Mouse (Mus musculus) midbrain, embryonic 12.5 days (tissue): Measurements from ENCODE around the gene Gm20388. TPM values are rescaled to one million over a fixed set of nuclear protein-coding genes. Genes with fewer than 3 reads are reported as not detected.

Experiments used
- ATAC-seq: fragments of 200-750 bp; cut with Nextera tagmentation; 2 replicates; pipeline ENCODE4 v1.8.0; 2017; ENCODE audit warnings: low read depth, moderate TSS enrichment, moderate library complexity; ENCODE audit not compliant: low FRiP score
- H3K27ac ChIP-seq: fragments of 300-500 bp; sonication (generic); replicated peaks from 2 replicates; pipeline ENCODE4 v1.5.1; 2016; ENCODE audit warnings: mild to moderate bottlenecking
- H3K27me3 ChIP-seq: fragments of 300-500 bp; sonication (generic); 2 replicates; pipeline ENCODE4 v1.6.1; 2016; ENCODE audit warnings: mild to moderate bottlenecking
- H3K36me3 ChIP-seq: fragments of 300-500 bp; sonication (generic); 2 replicates; pipeline ENCODE4 v1.6.1; 2016
- H3K4me1 ChIP-seq: fragments of 300-500 bp; sonication (generic); 2 replicates; pipeline ENCODE4 v1.6.1; 2016
- H3K4me2 ChIP-seq: fragments of 300-500 bp; sonication (generic); replicated peaks from 2 replicates; pipeline ENCODE4 v1.6.1; 2016; ENCODE audit warnings: mild to moderate bottlenecking, moderate library complexity
- H3K4me3 ChIP-seq: fragments of 300-500 bp; sonication (generic); 2 replicates; pipeline ENCODE4 v1.5.1; 2016; ENCODE audit warnings: mild to moderate bottlenecking
- H3K9ac ChIP-seq: fragments of 300-500 bp; sonication (generic); replicated peaks from 2 replicates; pipeline ENCODE4 v1.6.1; 2016; ENCODE audit warnings: mild to moderate bottlenecking, moderate library complexity
- H3K9me3 ChIP-seq: fragments of 300-500 bp; sonication (generic); 2 replicates; pipeline ENCODE4 v1.6.1; 2016; ENCODE audit warnings: mild to moderate bottlenecking
- WGBS: fragments of 180-500 bp; shearing (Covaris S2); methylation state at CpG from one replicate; pipeline ENCODE4 v1.1.7; 2016; 5-methylcytosine and 5-hydroxymethylcytosine counted together
- polyA plus RNA-seq: library from polyadenylated mRNA; unstranded; fragments of >200 nt; fragmentation: Nextera tagmentation; extraction: Ambion mirVana; gene quantifications from 2 replicates; pipeline ENCODE4 v1.2.1, GENCODE M21; 2016

The Gm20388 gene
- polyA plus RNA-seq, 1 experiment from 2014 or later: not detected

DNA sequence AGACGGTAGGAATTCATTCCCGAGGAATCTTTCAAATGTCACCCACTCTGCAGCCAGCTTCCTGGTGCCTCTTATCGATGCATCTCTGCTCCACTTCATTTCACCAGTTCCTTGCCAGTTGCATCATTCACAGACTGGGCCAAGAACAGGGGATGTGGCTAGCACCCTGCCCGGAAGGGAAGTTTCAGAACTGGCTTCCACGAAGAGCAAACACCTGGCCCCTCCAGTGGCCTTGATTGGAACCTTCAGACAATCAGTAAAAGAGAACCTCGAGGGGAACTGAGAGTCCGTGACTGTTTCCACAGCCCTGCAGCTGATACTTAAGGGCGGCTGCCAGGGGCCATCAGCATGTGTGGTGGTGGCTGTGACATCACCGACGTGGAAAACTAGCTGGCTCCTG, 1937.9 kb downstream of the Gm20388 start:
- Histone ChIP-seq H3K9ac (no peak overlapping the region), H3K36me3 (no peaks in the 10 kb centered on the region), H3K27me3 (peaks cover 17% of the 10 kb centered on the region; the same call in 1 of the 2 replicates), H3K4me3 (no peak overlapping the region), H3K4me1 (peaks cover 23% of the 10 kb centered on the region), H3K27ac (no peak overlapping the region), H3K4me2 (no peak overlapping the region), H3K9me3 (no peaks in the 10 kb centered on the region)
- WGBS: 80% methylated on average over 10 of the region's 10 CpGs
- ATAC-seq: no peak

- no peak for ATAC-seq
- Histone ChIP-seq H3K27ac (no peak overlapping the region), H3K4me2 (no peak overlapping the region), H3K9me3 (no peaks in the 10 kb centered on the region), H3K36me3 (no peaks in the 10 kb centered on the region), H3K4me1 (peaks cover 22% of the 10 kb centered on the region), H3K27me3 (peaks cover 17% of the 10 kb centered on the region; the same call in 1 of the 2 replicates), H3K9ac (no peak overlapping the region), H3K4me3 (no peak overlapping the region)
- WGBS: 70% methylated on average over 9 of the region's 9 CpGs
These were observed 1938.7 kb downstream of the Gm20388 start for GRCm38 (mm10) chr8:121849303-121849702.

DNA sequence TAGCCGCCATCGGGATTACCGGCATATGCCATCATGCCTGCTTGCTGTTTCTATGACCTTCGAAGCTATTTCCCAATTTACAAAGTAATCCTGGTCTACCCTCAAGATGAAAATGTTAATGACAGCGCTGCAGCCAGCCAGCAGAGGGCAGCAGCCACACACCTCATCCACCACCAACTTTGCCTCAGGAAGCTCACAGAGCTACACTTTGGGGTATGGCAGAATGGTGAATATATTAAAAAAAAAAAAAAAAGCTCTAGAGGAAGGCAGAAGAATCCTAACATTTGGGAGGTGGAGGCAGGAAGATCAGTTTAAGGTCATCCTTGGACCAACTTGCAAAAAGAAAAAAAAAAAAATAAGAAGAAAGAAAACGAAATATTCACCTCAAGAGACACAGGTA, 1939.4 kb downstream of the Gm20388 start:
- Histone ChIP-seq H3K9me3 (no peaks in the 10 kb centered on the region), H3K4me1 (peaks cover 22% of the 10 kb centered on the region), H3K27ac (no peak overlapping the region), H3K27me3 (peaks cover 17% of the 10 kb centered on the region; the same call in 1 of the 2 replicates), H3K36me3 (no peaks in the 10 kb centered on the region), H3K4me2 (no peak overlapping the region), H3K4me3 (no peak overlapping the region), H3K9ac (no peak overlapping the region)
- 14% methylated on average over 6 of the region's 6 CpGs for WGBS
- no peak for ATAC-seq

DNA sequence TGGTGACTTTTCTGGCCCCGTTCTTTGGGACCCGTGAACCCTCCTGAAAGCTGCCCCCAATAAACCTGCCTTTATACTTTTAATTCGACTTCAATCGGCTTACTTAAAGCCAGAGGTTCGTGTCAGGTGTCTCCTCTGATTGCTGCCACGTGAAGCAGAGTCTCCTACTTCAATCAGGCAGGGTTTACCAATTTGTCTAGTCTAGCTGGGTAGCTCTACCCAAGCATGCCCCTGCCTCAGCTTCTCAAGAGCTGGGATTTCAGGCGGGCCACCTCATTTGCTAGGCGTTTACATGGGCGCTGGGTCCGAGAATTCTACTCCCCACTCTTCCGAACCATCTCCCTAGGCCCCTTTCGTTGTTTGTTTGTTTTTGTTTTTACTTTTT, 1939.8 kb downstream of the Gm20388 start:
- H3K4me3 ChIP-seq: peak overlapping the region; percentile 22; the same call in 1 of the 2 replicates
- H3K9ac ChIP-seq: peak overlapping the region; percentile 2; the same call in 1 of the 2 replicates
- H3K27ac ChIP-seq: no peak overlapping the region
- H3K36me3 ChIP-seq: no peaks in the 10 kb centered on the region
- no peaks in the 10 kb centered on the region for H3K9me3 ChIP-seq
- H3K4me2 ChIP-seq: peak overlapping the region; percentile 48
- ATAC-seq: peak; percentile 14; the same call in 1 of the 2 replicates
- peaks cover 17% of the 10 kb centered on the region; the same call in 1 of the 2 replicates for H3K27me3 ChIP-seq
- 37% methylated on average over 12 of the region's 12 CpGs for WGBS
- peaks cover 22% of the 10 kb centered on the region for H3K4me1 ChIP-seq

DNA sequence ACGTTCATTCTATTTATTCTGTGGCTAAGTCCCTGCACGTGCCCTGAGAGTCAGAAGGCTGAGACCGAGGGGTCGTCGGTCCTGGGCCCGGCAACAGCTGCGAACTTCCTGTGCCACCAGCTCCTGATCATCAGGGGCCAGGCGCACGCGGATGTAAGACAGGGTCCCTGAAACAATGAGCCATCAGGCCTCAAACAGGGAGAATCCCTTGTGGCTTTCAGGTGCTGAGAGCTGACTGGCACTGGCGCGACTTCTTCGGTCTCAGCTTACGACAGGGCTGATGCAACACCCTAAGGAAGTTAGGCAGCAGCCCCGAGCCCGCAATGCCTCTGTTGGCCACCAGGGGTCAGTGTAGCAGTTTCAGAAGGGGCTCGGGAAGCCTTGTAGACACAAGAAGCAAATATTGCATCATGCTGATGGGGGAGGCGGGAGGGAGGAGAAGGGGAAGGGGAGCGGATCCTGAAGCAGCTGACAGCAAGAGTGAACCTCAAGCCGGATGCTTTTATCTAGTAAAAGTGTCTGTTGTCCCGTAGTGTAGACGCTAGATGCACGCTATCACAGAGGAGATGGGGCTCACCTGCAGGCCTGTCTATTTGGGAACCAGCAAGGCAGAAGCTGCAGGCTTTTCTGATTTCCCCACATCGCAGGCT, 1940.3 kb downstream of the Gm20388 start:
- H3K27me3 ChIP-seq: peaks cover 17% of the 10 kb centered on the region; the same call in 1 of the 2 replicates
- H3K36me3 ChIP-seq: no peaks in the 10 kb centered on the region
- H3K4me3 ChIP-seq: peak overlapping the region; percentile 22; the same call in 1 of the 2 replicates
- peaks cover 22% of the 10 kb centered on the region for H3K4me1 ChIP-seq
- WGBS: 3% methylated on average over 24 of the region's 24 CpGs
- no peak overlapping the region for H3K27ac ChIP-seq
- peak overlapping the region; percentile 29; the same call in 1 of the 2 replicates for H3K9ac ChIP-seq
- no peaks in the 10 kb centered on the region for H3K9me3 ChIP-seq
- H3K4me2 ChIP-seq: peak overlapping the region; percentile 48
- peak; percentile 67 for ATAC-seq

- H3K9ac ChIP-seq: no peak overlapping the region
These were observed 1941.1 kb downstream of the Gm20388 start for GRCm38 (mm10) chr8:121851716-121852115.

GRCm38 (mm10) chr8:121852464-121852863, 1941.8 kb downstream of the Gm20388 start:
- no peak for ATAC-seq
- H3K4me3 ChIP-seq: no peak overlapping the region
- peaks cover 22% of the 10 kb centered on the region for H3K4me1 ChIP-seq
- H3K27ac ChIP-seq: no peak overlapping the region
- no peak overlapping the region for H3K9ac ChIP-seq
- no peak overlapping the region for H3K4me2 ChIP-seq
- H3K36me3 ChIP-seq: no peaks in the 10 kb centered on the region
- peaks cover 17% of the 10 kb centered on the region; the same call in 1 of the 2 replicates for H3K27me3 ChIP-seq
- no peaks in the 10 kb centered on the region for H3K9me3 ChIP-seq
- 68% methylated on average over 7 of the region's 7 CpGs for WGBS

More at GRCm38 (mm10) chr8:121851716-121852115, 1941.1 kb downstream of the Gm20388 start:
- 45% methylated on average over 7 of the region's 7 CpGs for WGBS
- H3K27me3 ChIP-seq: peaks cover 17% of the 10 kb centered on the region; the same call in 1 of the 2 replicates
- H3K27ac ChIP-seq: no peak overlapping the region
- peaks cover 22% of the 10 kb centered on the region for H3K4me1 ChIP-seq
- ATAC-seq: no peak
- no peak overlapping the region for H3K4me3 ChIP-seq
- no peaks in the 10 kb centered on the region for H3K9me3 ChIP-seq
- H3K36me3 ChIP-seq: no peaks in the 10 kb centered on the region
- H3K4me2 ChIP-seq: peak overlapping the region; percentile 48; the same call in 1 of the 2 replicates

DNA sequence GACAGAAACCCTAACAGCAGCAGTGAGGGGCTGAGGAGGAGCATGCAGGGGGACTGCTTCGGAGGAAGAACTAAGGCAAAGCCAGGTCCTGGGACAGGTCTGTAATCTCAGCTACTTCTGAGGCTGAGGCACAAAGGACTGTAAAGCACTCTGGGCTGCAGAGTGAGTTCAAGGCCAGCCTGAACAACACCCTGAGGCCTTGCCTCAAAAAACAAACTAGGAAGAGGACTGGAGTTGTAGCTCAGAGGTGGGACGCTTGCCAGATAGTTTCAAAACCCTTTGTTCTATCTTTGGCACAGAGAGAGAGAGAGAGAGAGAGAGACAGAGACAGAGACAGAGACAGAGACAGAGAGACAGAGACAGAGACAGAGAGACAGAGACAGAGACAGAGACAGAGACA, 1942.9 kb downstream of the Gm20388 start:
- Histone ChIP-seq H3K27me3 (peaks cover 13% of the 10 kb centered on the region; the same call in 1 of the 2 replicates), H3K4me1 (peaks cover 22% of the 10 kb centered on the region), H3K36me3 (no peaks in the 10 kb centered on the region), H3K9ac (no peak overlapping the region), H3K27ac (no peak overlapping the region), H3K9me3 (no peaks in the 10 kb centered on the region), H3K4me3 (no peak overlapping the region), H3K4me2 (no peak overlapping the region)
- no peak for ATAC-seq
- 85% methylated on average over 2 of the region's 2 CpGs for WGBS

DNA sequence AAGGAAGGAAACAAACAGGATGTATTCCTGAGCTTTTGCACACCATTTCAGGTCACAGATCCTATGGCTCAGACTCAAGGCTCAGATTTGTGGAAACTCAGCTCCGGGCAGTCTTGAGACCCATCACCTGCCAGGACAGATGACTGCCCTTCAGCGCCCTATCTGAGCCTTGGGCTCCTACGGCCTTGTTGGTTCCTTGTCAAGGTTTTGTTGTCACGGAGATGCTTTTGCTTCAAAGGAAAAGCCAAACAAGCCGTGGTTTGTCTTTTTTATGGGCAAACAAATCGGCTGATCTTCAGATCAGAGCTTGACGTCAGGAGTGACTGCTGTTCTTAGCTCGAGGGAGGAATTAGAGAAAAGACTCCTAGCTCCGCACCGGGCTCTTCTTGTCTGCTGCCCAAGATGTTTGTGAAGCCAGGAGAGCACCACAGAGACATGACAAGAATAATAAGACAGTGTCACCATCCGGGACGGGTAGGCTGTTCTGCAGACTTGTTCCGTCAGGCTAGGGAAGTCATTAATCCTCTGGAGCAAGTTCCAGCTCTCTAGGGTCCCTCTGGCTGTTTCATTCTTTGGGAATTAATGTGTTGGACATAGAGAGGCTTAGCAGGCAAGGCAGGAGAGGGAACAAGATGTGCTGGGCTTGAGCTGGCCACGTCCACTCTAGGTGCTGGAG, 1945.6 kb downstream of the Gm20388 start:
- no peak overlapping the region for H3K4me2 ChIP-seq
- no peak overlapping the region for H3K4me3 ChIP-seq
- H3K9ac ChIP-seq: no peak overlapping the region
- peaks cover 12% of the 10 kb centered on the region; the same call in 1 of the 2 replicates for H3K27me3 ChIP-seq
- ATAC-seq: no peak
- H3K9me3 ChIP-seq: no peaks in the 10 kb centered on the region
- 82% methylated on average over 14 of the region's 14 CpGs for WGBS
- no peaks in the 10 kb centered on the region for H3K36me3 ChIP-seq
- H3K4me1 ChIP-seq: peaks cover 13% of the 10 kb centered on the region
- H3K27ac ChIP-seq: no peak overlapping the region

DNA sequence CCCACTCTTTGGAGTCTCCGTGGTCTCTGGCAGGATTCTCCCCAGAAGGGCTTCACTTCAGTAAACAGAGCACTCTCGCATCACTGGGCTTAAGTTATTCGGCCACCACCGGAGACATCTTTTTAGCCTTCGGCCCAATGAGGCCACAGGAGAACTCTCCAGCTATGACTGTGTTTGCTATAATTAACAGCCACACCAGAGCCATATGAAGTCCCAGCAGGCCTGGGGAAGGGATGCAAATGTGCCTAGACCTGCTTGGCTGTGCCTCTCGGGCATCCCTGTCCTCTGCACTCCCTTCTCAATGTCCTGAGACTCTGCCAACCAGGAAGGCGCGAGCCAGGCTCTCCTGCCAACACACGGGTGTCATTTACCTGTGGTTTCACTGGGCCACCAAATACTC, 1946.7 kb downstream of the Gm20388 start:
- H3K9me3 ChIP-seq: no peaks in the 10 kb centered on the region
- no peak overlapping the region for H3K4me2 ChIP-seq
- no peaks in the 10 kb centered on the region for H3K36me3 ChIP-seq
- peaks cover 2% of the 10 kb centered on the region; the same call in 1 of the 2 replicates for H3K4me1 ChIP-seq
- H3K27me3 ChIP-seq: 0 out of 2 replicates have a peak, but pooled peaks cover 4% of the 10 kb centered on the region
- H3K27ac ChIP-seq: no peak overlapping the region
- H3K9ac ChIP-seq: no peak overlapping the region
- ATAC-seq: no peak
- H3K4me3 ChIP-seq: no peak overlapping the region
- WGBS: 55% methylated on average over 9 of the region's 9 CpGs

- Histone ChIP-seq H3K36me3 (no peaks in the 10 kb centered on the region), H3K4me3 (no peak overlapping the region), H3K9me3 (no peaks in the 10 kb centered on the region), H3K27me3 (no peaks in the 10 kb centered on the region), H3K4me1 (no peaks in the 10 kb centered on the region), H3K4me2 (no peak overlapping the region), H3K27ac (no peak overlapping the region), H3K9ac (no peak overlapping the region)
- ATAC-seq: no peak
- WGBS: 47% methylated on average over 2 of the region's 2 CpGs
These were observed 1947.1 kb downstream of the Gm20388 start for GRCm38 (mm10) chr8:121857747-121858146.

- ATAC-seq: no peak
- Histone ChIP-seq H3K27me3 (no peaks in the 10 kb centered on the region), H3K4me2 (no peak overlapping the region), H3K9me3 (no peaks in the 10 kb centered on the region), H3K36me3 (no peaks in the 10 kb centered on the region), H3K4me3 (no peak overlapping the region), H3K27ac (no peak overlapping the region), H3K9ac (no peak overlapping the region), H3K4me1 (no peaks in the 10 kb centered on the region)
- WGBS: 55% methylated on average over 6 of the region's 6 CpGs
These were observed 1950.6 kb downstream of the Gm20388 start for GRCm38 (mm10) chr8:121861276-121861675.
